Mouse (Mus musculus): ENCODE data around the gene Cyb5d1. TPM values are rescaled to one million over a fixed set of nuclear protein-coding genes. Genes with fewer than 3 reads are reported as not detected.

Gene Cyb5d1
- polyA plus RNA-seq, 1 experiment from 2014 or later: 16.6 TPM

DNA sequence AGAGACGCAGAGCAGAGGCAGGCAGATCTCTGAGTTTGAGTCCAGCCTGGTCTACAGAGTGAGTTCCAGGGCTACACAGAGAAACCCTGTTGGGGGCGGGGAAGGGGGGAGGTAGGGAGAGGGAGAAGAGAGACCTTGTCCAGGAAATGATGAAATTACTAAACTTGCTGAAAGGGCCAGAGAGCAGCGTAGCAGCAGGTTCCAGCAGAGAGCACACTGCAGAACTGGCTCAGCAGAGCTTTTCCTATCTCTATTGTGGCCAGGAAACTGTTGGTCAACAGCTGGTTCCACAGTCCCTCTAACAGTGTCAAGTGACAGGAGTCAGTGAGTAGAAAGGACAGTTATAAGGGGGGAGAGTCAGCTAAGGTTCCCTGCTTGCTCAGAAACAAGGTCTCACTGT lies 15.8 kb downstream of the Cyb5d1 start:
- ATAC-seq (replicated peaks; ENCODE audit: low FRiP score, low read depth): no peak
- no peaks in the 10 kb centered on the region for H3K27me3 ChIP-seq (ENCODE audit: insufficient read depth, low read length)
- H3K9me3 ChIP-seq (replicated peaks; ENCODE audit: low read length): no peaks in the 10 kb centered on the region
- no peak for DNase-seq (ENCODE audit: low spot score)
- WGBS: 84% methylated on average over 3 of the region's 3 CpGs
- TF ChIP-seq CTCF (IDR thresholded peaks at IDR 0.05; ENCODE audit: low read depth): no peak
- no peak overlapping the region for H3K4me2 ChIP-seq (ENCODE audit: low read length)
- H3K9ac ChIP-seq (ENCODE audit: low read depth, low read length): no peak overlapping the region
- H3K36me3 ChIP-seq (ENCODE audit: insufficient read depth, low read length): 0 out of 2 replicates have a peak, but pooled peaks cover 4% of the 10 kb centered on the region
- H3K27ac ChIP-seq: no peak overlapping the region
- H3K4me1 ChIP-seq (replicated peaks; ENCODE audit: insufficient read depth, low read length): no peaks in the 10 kb centered on the region
- no peak overlapping the region for H3K4me3 ChIP-seq (replicated peaks; ENCODE audit: low read depth, low read length)

DNA sequence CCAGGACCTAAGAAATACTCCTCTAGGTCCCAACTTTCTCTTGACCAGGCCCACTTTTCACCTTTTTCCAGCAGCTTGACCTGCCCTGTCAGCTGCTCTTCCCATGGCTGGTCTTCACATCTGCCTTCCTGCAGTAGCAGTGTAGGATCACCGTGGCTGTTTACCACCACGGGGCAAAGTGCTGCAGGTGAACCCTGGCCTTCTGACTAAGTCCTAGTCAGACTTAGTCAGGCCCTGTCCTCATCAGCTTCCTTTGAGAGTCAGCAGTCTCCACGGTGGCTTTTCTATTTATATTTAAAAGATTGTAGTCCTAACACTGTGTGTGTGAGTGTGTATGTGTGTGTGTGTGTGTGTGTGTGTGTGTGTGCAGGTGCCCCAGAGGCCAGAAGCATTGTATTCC lies 17.7 kb downstream of the Cyb5d1 start:
- H3K4me1 ChIP-seq (replicated peaks; ENCODE audit: insufficient read depth, low read length): no peaks in the 10 kb centered on the region
- DNase-seq (ENCODE audit: low spot score) (no peak), ATAC-seq (replicated peaks; ENCODE audit: low FRiP score, low read depth) (peak; percentile 89)
- 76% methylated on average over 3 of the region's 3 CpGs for WGBS
- no peak for TF ChIP-seq CTCF (IDR thresholded peaks at IDR 0.05; ENCODE audit: low read depth)
- H3K27me3 ChIP-seq (ENCODE audit: insufficient read depth, low read length): no peaks in the 10 kb centered on the region
- H3K9me3 ChIP-seq (replicated peaks; ENCODE audit: low read length): no peaks in the 10 kb centered on the region
- H3K27ac ChIP-seq: 0 out of 2 replicates have a peak overlapping the region, but pooled peaks have one; percentile 32
- no peak overlapping the region for H3K4me2 ChIP-seq (ENCODE audit: low read length)
- no peak overlapping the region for H3K4me3 ChIP-seq (replicated peaks; ENCODE audit: low read depth, low read length)
- no peak overlapping the region for H3K9ac ChIP-seq (ENCODE audit: low read depth, low read length)
- H3K36me3 ChIP-seq (ENCODE audit: insufficient read depth, low read length): peaks cover 15% of the 10 kb centered on the region; the same call in 1 of the 2 replicates

DNA sequence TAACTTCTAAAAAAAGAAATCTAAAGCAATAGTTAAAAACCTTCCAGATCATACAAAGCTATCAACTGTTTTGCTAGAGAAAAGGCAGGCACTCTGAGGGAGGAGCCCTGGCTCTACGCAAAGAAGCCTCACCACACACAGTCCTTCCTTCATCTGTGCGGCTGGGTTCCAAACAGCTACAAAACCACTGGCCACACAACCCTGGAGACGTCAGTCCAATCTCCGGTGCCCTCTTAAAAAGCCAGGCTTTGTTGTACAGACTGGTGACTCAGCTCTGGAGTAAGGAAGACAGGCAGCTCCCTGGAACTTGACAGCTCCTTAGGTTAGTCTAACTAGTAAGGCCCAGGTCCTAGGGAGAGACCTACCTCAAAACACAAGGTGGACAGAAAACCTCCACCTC lies 19.8 kb downstream of the Cyb5d1 start:
- Histone ChIP-seq H3K9me3 (replicated peaks; ENCODE audit: low read length) (no peaks in the 10 kb centered on the region), H3K27ac (no peak overlapping the region), H3K4me1 (replicated peaks; ENCODE audit: insufficient read depth, low read length) (peaks cover 15% of the 10 kb centered on the region), H3K36me3 (ENCODE audit: insufficient read depth, low read length) (peaks cover 15% of the 10 kb centered on the region; the same call in 1 of the 2 replicates), H3K27me3 (ENCODE audit: insufficient read depth, low read length) (no peaks in the 10 kb centered on the region), H3K4me3 (replicated peaks; ENCODE audit: low read depth, low read length) (no peak overlapping the region), H3K4me2 (ENCODE audit: low read length) (no peak overlapping the region), H3K9ac (ENCODE audit: low read depth, low read length) (no peak overlapping the region)
- WGBS: 89% methylated on average over 4 of the region's 4 CpGs
- TF ChIP-seq CTCF (IDR thresholded peaks at IDR 0.05; ENCODE audit: low read depth): no peak
- ATAC-seq (replicated peaks; ENCODE audit: low FRiP score, low read depth) (no peak), DNase-seq (ENCODE audit: low spot score) (no peak)

DNA sequence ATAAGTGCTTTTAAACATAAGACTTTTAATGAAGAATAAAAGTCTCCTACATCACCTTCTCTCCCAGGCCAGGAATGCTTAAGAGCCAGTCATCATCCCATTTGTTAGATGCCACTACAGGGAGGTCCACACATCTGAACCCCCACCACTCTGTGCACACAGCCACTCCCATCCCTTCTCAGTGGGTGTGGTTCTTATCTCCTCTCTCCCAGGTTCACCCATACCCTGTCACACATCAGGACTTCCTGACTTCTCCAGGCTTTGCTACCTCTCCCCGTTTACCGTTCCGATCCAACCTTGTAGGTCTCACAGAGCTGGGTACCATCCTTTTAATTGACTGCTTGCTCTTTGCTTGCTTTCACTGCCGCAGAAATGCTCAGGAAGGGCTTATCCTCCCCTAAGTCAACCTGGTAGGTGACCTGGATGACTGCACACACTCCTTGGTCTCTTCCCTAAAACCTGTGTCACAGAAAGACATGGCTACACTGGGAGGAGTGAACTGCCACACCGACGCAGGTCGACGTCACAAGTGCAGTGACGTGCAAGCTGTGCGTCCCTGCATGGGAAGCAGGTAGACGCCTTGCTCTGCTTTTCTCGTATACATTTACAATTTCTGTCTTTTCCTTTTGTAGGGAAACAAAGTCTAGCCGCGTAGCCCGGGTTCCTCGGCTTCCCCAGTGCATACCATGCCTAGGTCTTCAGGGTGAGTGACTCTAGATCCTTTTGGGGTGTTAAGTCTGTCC lies 22.0 kb downstream of the Cyb5d1 start:
- WGBS: 87% methylated on average over 16 of the region's 16 CpGs
- H3K27me3 ChIP-seq (ENCODE audit: insufficient read depth, low read length): no peaks in the 10 kb centered on the region
- no peak for TF ChIP-seq CTCF (IDR thresholded peaks at IDR 0.05; ENCODE audit: low read depth)
- DNase-seq (ENCODE audit: low spot score) (no peak), ATAC-seq (replicated peaks; ENCODE audit: low FRiP score, low read depth) (no peak)
- H3K4me1 ChIP-seq (replicated peaks; ENCODE audit: insufficient read depth, low read length): peaks cover 15% of the 10 kb centered on the region
- no peak overlapping the region for H3K4me2 ChIP-seq (ENCODE audit: low read length)
- H3K27ac ChIP-seq: no peak overlapping the region
- H3K9me3 ChIP-seq (replicated peaks; ENCODE audit: low read length): no peaks in the 10 kb centered on the region
- H3K4me3 ChIP-seq (replicated peaks; ENCODE audit: low read depth, low read length): no peak overlapping the region
- H3K36me3 ChIP-seq (ENCODE audit: insufficient read depth, low read length): peaks cover 15% of the 10 kb centered on the region; the same call in 1 of the 2 replicates
- H3K9ac ChIP-seq (ENCODE audit: low read depth, low read length): no peak overlapping the region

DNA sequence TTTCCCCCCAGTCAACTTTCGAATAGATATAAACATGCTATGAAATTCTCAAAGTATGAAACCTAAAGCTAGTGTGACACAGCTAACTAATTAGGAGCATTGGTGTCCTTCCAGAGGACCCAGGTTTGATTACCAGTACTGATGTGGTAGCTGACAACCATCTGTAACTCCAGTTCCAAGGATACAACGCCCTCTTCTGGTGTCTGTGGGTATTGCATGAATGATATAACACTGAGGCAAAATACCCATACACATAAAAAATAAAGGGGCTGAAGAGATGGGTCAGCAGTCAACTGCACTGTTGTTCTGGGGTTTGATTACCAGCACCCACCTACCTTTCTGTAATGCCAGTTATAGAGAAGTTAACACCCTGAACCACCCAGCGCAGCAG lies 22.7 kb downstream of the Cyb5d1 start:
- no peak for DNase-seq (ENCODE audit: low spot score)
- TF ChIP-seq CTCF (IDR thresholded peaks at IDR 0.05; ENCODE audit: low read depth): peak; percentile 67
- Histone ChIP-seq H3K4me1 (replicated peaks; ENCODE audit: insufficient read depth, low read length) (peaks cover 15% of the 10 kb centered on the region), H3K27me3 (ENCODE audit: insufficient read depth, low read length) (no peaks in the 10 kb centered on the region), H3K9ac (ENCODE audit: low read depth, low read length) (no peak overlapping the region), H3K36me3 (ENCODE audit: insufficient read depth, low read length) (peaks cover 15% of the 10 kb centered on the region; the same call in 1 of the 2 replicates), H3K27ac (peak overlapping the region; percentile 60; the same call in 1 of the 2 replicates), H3K9me3 (replicated peaks; ENCODE audit: low read length) (no peaks in the 10 kb centered on the region), H3K4me3 (replicated peaks; ENCODE audit: low read depth, low read length) (no peak overlapping the region), H3K4me2 (ENCODE audit: low read length) (no peak overlapping the region; the same call in 1 of the 2 replicates)
- WGBS: 60% methylated on average over 3 of the region's 3 CpGs
- no peak for ATAC-seq (replicated peaks; ENCODE audit: low FRiP score, low read depth)

DNA sequence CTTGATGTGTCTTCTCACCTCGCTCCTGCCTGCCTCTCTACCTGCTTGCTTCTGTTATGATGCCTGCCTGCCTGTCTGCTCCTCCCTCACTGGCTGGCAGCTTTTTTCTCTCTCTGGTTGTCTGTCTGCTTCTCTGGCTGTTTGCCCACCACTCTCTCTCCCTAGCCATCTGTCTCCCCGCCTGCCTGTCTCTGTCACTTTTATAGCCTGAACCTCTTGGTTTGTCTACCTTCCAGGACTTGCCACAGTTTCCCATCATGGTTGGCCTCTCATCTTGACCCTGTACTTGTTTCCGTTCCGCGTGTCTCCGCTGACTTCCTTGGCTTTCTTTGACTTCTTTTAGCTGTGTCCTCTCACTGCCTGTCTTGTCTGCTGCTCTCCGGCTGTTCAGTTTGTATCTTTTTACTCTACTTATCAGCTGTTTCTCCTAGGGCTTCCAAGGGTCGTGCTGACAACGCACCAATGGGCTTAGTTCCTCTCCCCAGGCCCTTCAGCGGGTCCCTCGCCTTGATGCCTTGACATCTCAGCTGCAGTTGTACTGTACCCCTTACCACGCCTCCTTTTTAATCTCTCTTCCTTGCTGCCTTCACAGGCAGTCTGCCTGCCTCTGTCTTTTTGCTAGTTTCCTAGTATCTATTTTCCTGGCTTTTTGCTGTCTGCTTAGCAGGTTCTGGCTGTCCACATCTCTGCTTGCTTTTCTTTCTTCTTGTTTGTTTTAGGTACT lies 23.2 kb downstream of the Cyb5d1 start:
- H3K9ac ChIP-seq (ENCODE audit: low read depth, low read length): 0 out of 2 replicates have a peak overlapping the region, but pooled peaks have one; percentile 27
- 25% methylated on average over 12 of the region's 12 CpGs for WGBS
- no peak for ATAC-seq (replicated peaks; ENCODE audit: low FRiP score, low read depth)

More for the DNA sequence above, 23.2 kb downstream of the Cyb5d1 start:
- DNase-seq (ENCODE audit: low spot score): peak; percentile 50
- H3K4me3 ChIP-seq (replicated peaks; ENCODE audit: low read depth, low read length): no peak overlapping the region
- TF ChIP-seq CTCF (IDR thresholded peaks at IDR 0.05; ENCODE audit: low read depth): no peak
- H3K36me3 ChIP-seq (ENCODE audit: insufficient read depth, low read length): peaks cover 15% of the 10 kb centered on the region; the same call in 1 of the 2 replicates
- no peaks in the 10 kb centered on the region for H3K9me3 ChIP-seq (replicated peaks; ENCODE audit: low read length)
- H3K4me2 ChIP-seq (ENCODE audit: low read length): peak overlapping the region; percentile 40
- no peaks in the 10 kb centered on the region for H3K27me3 ChIP-seq (ENCODE audit: insufficient read depth, low read length)
- peak overlapping the region; percentile 60 for H3K27ac ChIP-seq
- peaks cover 15% of the 10 kb centered on the region for H3K4me1 ChIP-seq (replicated peaks; ENCODE audit: insufficient read depth, low read length)
